Mouse (Mus musculus) intestine, embryonic 14.5 days (tissue): ENCODE data around the gene Dusp1. TPM values are rescaled to one million over a fixed set of nuclear protein-coding genes. Genes with fewer than 3 reads are reported as not detected.

Experiments
- ATAC-seq: fragments of 200-750 bp; cut with Nextera tagmentation; replicated peaks from 2 replicates; pipeline ENCODE4 v1.8.0; 2017; ENCODE audit warnings: low read depth, moderate number of reproducible peaks, moderate TSS enrichment, moderate library complexity; ENCODE audit not compliant: low FRiP score, low TSS enrichment
- DNase-seq: peaks from one replicate; pipeline ENCODE4 v3.0.0-alpha.2; 2018; ENCODE audit warnings: low spot score
- H3K27ac ChIP-seq: fragments of 300-500 bp; sonication (generic); 2 replicates; pipeline ENCODE4 v1.5.1; 2014; ENCODE audit warnings: low read depth, mild to moderate bottlenecking, control low read depth
- H3K27me3 ChIP-seq: fragments of 300-500 bp; sonication (generic); replicated peaks from 2 replicates; pipeline ENCODE4 v1.6.1; 2014; ENCODE audit warnings: low read length, control low read depth; ENCODE audit not compliant: control insufficient read depth, insufficient read depth
- H3K36me3 ChIP-seq: fragments of 300-500 bp; sonication (generic); 2 replicates; pipeline ENCODE4 v1.6.1; 2014; ENCODE audit warnings: low read length, control low read depth; ENCODE audit not compliant: control insufficient read depth, insufficient read depth
- H3K4me1 ChIP-seq: fragments of 300-500 bp; sonication (generic); replicated peaks from 2 replicates; pipeline ENCODE4 v1.6.1; 2014; ENCODE audit warnings: low read length, control low read depth, mixed read lengths; ENCODE audit not compliant: control insufficient read depth, insufficient read depth
- H3K4me2 ChIP-seq: fragments of 300-500 bp; sonication (generic); 2 replicates; pipeline ENCODE4 v1.6.1; 2014; ENCODE audit warnings: low read length
- H3K4me3 ChIP-seq: fragments of 300-500 bp; sonication (generic); 2 replicates; pipeline ENCODE4 v1.5.1; 2014; ENCODE audit warnings: low read depth, low read length, control low read depth, mixed read lengths
- H3K9ac ChIP-seq: fragments of 300-500 bp; sonication (generic); 2 replicates; pipeline ENCODE4 v1.6.1; 2014; ENCODE audit warnings: mild to moderate bottlenecking, low read length
- H3K9me3 ChIP-seq: fragments of 300-500 bp; sonication (generic); 2 replicates; pipeline ENCODE4 v1.6.1; 2016; ENCODE audit warnings: low read length, control low read depth; ENCODE audit not compliant: control insufficient read depth
- WGBS: fragments of 180-500 bp; shearing (Covaris S2); extraction: QIAGEN DNeasy Blood & Tissue Kit; methylation state at CpG from one replicate; pipeline ENCODE4 v1.1.7; 2014; 5-methylcytosine and 5-hydroxymethylcytosine counted together
- polyA plus RNA-seq: library from polyadenylated mRNA; unstranded; fragments of >200 nt; fragmentation: Nextera tagmentation; extraction: Ambion mirVana; gene quantifications from 2 replicates; pipeline ENCODE4 v1.2.1, GENCODE M21; 2014

The Dusp1 gene
- polyA plus RNA-seq, 1 experiment from 2014 or later = 17.0 TPM

- Histone ChIP-seq H3K27ac (no peak overlapping the region), H3K27me3 (no peaks in the 10 kb centered on the region), H3K9ac (no peak overlapping the region), H3K4me1 (0 out of 2 replicates have a peak, but pooled peaks cover 2% of the 10 kb centered on the region), H3K36me3 (no peaks in the 10 kb centered on the region), H3K4me3 (no peak overlapping the region), H3K4me2 (no peak overlapping the region), H3K9me3 (no peaks in the 10 kb centered on the region)
- ATAC-seq (no peak), DNase-seq (no peak)
- WGBS = 86% methylated on average over 13 of the region's 13 CpGs
Measured at GRCm38 (mm10) chr17:26468102-26468894, 93.6 kb downstream of the Dusp1 start.

GRCm38 (mm10) chr17:26467619-26468018 is 94.3 kb downstream of the Dusp1 start:
- Histone ChIP-seq H3K36me3 (no peaks in the 10 kb centered on the region), H3K27me3 (no peaks in the 10 kb centered on the region), H3K4me2 (no peak overlapping the region), H3K4me1 (0 out of 2 replicates have a peak, but pooled peaks cover 2% of the 10 kb centered on the region), H3K27ac (no peak overlapping the region), H3K9me3 (no peaks in the 10 kb centered on the region), H3K4me3 (no peak overlapping the region), H3K9ac (no peak overlapping the region)
- 79% methylated on average over 4 of the region's 4 CpGs for WGBS
- DNase-seq = no peak
- no peak for ATAC-seq

- peak; percentile 56 for ATAC-seq
- H3K4me2 ChIP-seq = peak overlapping the region; percentile 22; the same call in 1 of the 2 replicates
- H3K36me3 ChIP-seq = no peaks in the 10 kb centered on the region
- 0 out of 2 replicates have a peak overlapping the region, but pooled peaks have one; percentile 13 for H3K9ac ChIP-seq
- H3K4me1 ChIP-seq = 0 out of 2 replicates have a peak, but pooled peaks cover 2% of the 10 kb centered on the region
- no peak overlapping the region for H3K4me3 ChIP-seq
- no peaks in the 10 kb centered on the region for H3K27me3 ChIP-seq
- WGBS = 1% methylated on average over 4 of the region's 4 CpGs
- H3K9me3 ChIP-seq = no peaks in the 10 kb centered on the region
- peak; percentile 89 for DNase-seq
- no peak overlapping the region for H3K27ac ChIP-seq
Measured at GRCm38 (mm10) chr17:26466741-26467150, 95.2 kb downstream of the Dusp1 start.

- Histone ChIP-seq H3K4me2 (no peak overlapping the region), H3K27ac (no peak overlapping the region), H3K9ac (no peak overlapping the region), H3K27me3 (no peaks in the 10 kb centered on the region), H3K4me1 (0 out of 2 replicates have a peak, but pooled peaks cover 2% of the 10 kb centered on the region), H3K4me3 (no peak overlapping the region), H3K36me3 (no peaks in the 10 kb centered on the region), H3K9me3 (no peaks in the 10 kb centered on the region)
- 64% methylated on average over 7 of the region's 7 CpGs for WGBS
- no peak for ATAC-seq
- DNase-seq = no peak
Measured at GRCm38 (mm10) chr17:26464972-26465371, 97.0 kb downstream of the Dusp1 start.

- Histone ChIP-seq H3K9ac (no peak overlapping the region), H3K4me3 (no peak overlapping the region), H3K27ac (no peak overlapping the region), H3K4me1 (0 out of 2 replicates have a peak, but pooled peaks cover 2% of the 10 kb centered on the region), H3K9me3 (no peaks in the 10 kb centered on the region), H3K4me2 (no peak overlapping the region), H3K27me3 (no peaks in the 10 kb centered on the region), H3K36me3 (no peaks in the 10 kb centered on the region)
- 76% methylated on average over 9 of the region's 9 CpGs for WGBS
- ATAC-seq (no peak), DNase-seq (no peak)
Measured at GRCm38 (mm10) chr17:26464481-26464880, 97.4 kb downstream of the Dusp1 start.

- 0 out of 2 replicates have a peak, but pooled peaks cover 2% of the 10 kb centered on the region for H3K4me1 ChIP-seq
- no peaks in the 10 kb centered on the region for H3K9me3 ChIP-seq
- no peak overlapping the region for H3K9ac ChIP-seq
- H3K36me3 ChIP-seq = no peaks in the 10 kb centered on the region
- no peak for ATAC-seq
- no peak for DNase-seq
- no peaks in the 10 kb centered on the region for H3K27me3 ChIP-seq
- H3K4me2 ChIP-seq = no peak overlapping the region
- no peak overlapping the region for H3K4me3 ChIP-seq
- H3K27ac ChIP-seq = no peak overlapping the region
- 25% methylated on average over 4 of the region's 4 CpGs for WGBS
Measured at GRCm38 (mm10) chr17:26463984-26464383, 97.9 kb downstream of the Dusp1 start.

- no peaks in the 10 kb centered on the region for H3K9me3 ChIP-seq
- H3K4me3 ChIP-seq = no peak overlapping the region
- H3K36me3 ChIP-seq = no peaks in the 10 kb centered on the region
- 0 out of 2 replicates have a peak, but pooled peaks cover 2% of the 10 kb centered on the region for H3K4me1 ChIP-seq
- H3K9ac ChIP-seq = no peak overlapping the region
- WGBS = 85% methylated on average over 5 of the region's 5 CpGs
- H3K27me3 ChIP-seq = no peaks in the 10 kb centered on the region
- ATAC-seq = no peak
- no peak for DNase-seq
- H3K27ac ChIP-seq = no peak overlapping the region
- no peak overlapping the region for H3K4me2 ChIP-seq
Measured at GRCm38 (mm10) chr17:26463432-26463831, 98.5 kb downstream of the Dusp1 start.

GRCm38 (mm10) chr17:26462634-26463170 is 99.2 kb downstream of the Dusp1 start:
- Histone ChIP-seq H3K9me3 (no peaks in the 10 kb centered on the region), H3K4me1 (0 out of 2 replicates have a peak, but pooled peaks cover 2% of the 10 kb centered on the region), H3K9ac (no peak overlapping the region), H3K36me3 (no peaks in the 10 kb centered on the region), H3K4me2 (no peak overlapping the region), H3K27me3 (no peaks in the 10 kb centered on the region), H3K4me3 (no peak overlapping the region), H3K27ac (no peak overlapping the region)
- ATAC-seq = no peak
- whole genome bisulfite sequencing = 25% methylated on average over 12 of the region's 12 CpGs
- peak; percentile 90 for DNase-seq
